Mouse (Mus musculus) embryonic stem cell, embryonic (primary cell): ENCODE data around the gene Crhr1.

ENCODE experiments used
- CTCF ChIA-PET, 4 experiments: fragments of 300-600 bp in 2 of 4; fragments of 350-600 bp in 2 of 4; sonication (Branson Sonifier 250); formaldehyde crosslinking; loops; one replicate each; lab custom pipeline; 2022; ENCODE audit warnings: inconsistent platforms in 2 of 4; lab: Charles Lee
- POLR2A ChIA-PET, 4 experiments: fragments of 300-600 bp in 2 of 4; fragments of 350-600 bp in 2 of 4; sonication (Branson Sonifier 250); formaldehyde crosslinking; loops; one replicate each; lab custom pipeline; 2022; ENCODE audit warnings: antibody characterized with exemption in 4 of 4, inconsistent platforms in 1 of 4; lab: Charles Lee

The Crhr1 gene

DNA sequence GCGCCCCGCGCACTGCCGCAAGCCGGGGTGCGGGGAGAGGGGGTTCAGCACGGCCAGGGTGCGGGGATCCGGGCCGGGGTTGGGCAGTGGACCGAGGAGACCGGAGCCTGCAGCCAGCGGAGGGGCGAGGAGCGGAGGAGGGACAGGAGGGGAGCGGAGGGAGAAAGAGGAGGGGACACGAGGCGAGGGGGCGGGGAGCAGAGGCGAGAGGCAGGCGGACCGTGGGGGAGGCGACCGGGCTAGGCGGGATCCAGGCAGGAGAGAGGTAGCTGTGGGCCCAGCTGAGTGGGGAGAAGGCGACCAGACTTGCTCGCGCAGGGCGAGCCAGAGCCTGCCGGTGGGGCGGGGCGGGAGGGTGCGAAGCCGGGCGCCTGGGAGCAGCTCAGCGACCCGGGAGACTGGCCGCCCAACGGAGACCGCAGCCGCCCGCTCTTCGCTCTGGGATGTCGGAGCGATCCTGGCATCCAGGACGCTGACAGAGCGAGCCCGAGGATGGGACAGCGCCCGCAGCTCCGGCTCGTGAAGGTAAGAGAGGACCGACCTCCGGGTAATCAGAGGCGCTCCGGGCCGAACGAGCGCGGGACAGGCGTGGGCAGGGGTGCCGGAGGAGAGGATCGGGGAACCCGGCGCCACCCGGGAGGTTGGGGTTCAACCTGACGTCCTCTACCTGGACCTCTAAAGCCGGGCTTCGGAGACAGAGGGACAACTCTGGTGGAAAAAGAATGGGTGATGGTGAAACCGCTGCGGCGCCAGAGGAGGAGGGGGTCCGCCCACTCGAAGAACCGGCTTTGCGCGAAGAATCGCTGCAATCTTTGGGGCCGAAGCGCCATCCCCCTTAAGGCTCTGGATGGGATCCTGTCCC, at the start of gene Crhr1:
Gene Crhr1, plus strand, starts transcription at position 276 of the 862 bp plus-strand sequence.
- CTCF ChIA-PET, result interaction anchor here (0.5 to 3.9 kb wide), 31 partner anchors 7 to 781 kb away, joined by 3 to 26 read pairs (median 7); partner anchors contain the start of gene Nsf (in 1 of the 4)
- POLR2A ChIA-PET, result interaction anchor here in 3 of 4 experiments (0.6 to 2.4 kb wide), 13 partner anchors 9 to 930 kb away, joined by 3 to 11 read pairs (median 4); no protein-coding TSS in a partner anchor

DNA sequence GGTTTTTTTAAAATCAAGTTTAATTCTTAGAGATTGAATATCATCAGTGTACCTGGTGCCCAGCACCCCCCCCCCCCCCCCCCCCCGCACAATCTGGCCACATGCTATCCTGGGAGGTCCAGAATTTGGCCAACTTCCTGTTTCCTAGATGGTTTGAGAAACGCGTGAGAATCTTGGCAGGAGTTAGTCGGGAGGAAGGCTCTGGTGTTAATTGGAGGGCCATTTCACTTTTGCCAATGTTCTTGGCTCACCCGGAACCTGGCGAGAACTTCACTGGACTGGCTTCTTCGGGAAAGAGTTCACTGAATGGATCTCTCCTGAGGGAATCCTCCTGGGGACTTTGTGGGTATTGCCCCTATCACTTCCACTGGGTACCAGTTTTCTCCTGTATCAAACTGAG, 49.4 kb upstream of the Crhr1 start:
- ChIA-PET CTCF (no interaction called here), POLR2A (no interaction called here)

DNA sequence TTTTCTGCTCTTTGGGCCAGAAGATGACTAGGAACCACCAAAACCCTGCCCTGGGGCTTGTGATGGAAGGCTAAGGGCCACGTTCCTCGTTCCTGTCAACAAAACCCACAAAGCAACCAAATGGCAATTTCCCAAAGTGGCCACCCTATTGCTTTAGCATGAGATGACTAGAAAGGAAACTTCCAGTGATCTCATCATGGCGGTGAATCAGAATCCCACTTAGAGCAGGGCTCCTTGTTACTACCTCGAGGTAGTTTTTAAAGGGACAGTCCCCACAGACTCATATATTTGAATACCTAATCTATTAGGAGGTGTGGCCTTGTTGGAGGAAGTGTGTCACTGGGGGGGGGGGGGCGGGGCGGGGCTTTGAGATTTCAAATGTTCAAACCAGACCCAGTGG, 48.9 kb upstream of the Crhr1 start:
- ChIA-PET CTCF (no interaction called here), POLR2A (no interaction called here)

DNA sequence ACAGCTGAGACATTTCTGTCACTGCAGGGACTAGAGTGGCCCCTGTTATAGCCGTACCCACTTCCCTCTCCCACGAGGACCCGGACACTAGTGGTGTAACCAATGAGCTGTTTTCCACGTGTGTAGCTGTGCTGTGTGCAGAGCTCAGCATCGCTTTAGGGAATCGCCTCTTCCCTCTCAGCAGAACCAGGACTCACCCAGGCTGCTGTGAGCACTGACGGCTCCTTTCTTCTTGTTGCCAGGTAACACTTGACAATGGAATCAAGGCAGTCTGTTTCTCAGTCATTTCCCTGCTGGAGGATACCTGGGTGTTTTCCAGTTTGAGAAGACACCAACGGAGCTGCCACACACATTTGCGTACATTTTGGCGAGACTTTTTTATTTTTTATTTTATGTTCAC, 44.1 kb upstream of the Crhr1 start:
- ChIA-PET POLR2A (no interaction called here), CTCF (interaction anchor here in 2 of 4 experiments (0.5 to 1.2 kb wide), 2 partner anchors 17 to 101 kb away, joined by 3 read pairs; no protein-coding TSS in a partner anchor)

- CTCF ChIA-PET, result interaction anchor here in 1 of 4 experiments (0.5 kb wide), 1 partner anchor 11 kb away, joined by 3 read pairs; no protein-coding TSS in a partner anchor
- POLR2A ChIA-PET, result no interaction called here
These were observed 41.9 kb upstream of the Crhr1 start for GRCm38 (mm10) chr11:104090769-104091168.

DNA sequence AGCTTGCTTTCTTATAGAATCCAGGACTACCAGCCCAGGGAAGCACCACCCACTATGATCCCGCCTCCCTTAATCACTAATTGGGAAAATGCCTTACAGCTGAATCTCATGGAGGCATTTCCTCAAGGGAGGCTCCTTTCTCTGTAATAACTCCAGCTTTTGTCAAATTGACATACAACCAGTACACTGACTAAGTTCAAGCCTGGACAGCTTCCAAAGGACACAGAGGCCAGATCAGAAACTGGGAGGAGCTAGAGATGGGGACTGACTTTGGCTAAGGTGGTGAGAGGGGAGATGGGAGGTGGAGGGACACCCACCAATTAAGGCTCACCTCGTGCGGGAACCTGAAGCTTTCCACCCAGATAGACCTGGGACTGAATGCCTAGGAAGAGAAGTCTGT, 37.5 kb upstream of the Crhr1 start:
- ChIA-PET CTCF (interaction anchor here in 1 of 4 experiments (0.9 kb wide), 1 partner anchor 108 kb away, joined by 3 read pairs; no protein-coding TSS in a partner anchor), POLR2A (no interaction called here)

DNA sequence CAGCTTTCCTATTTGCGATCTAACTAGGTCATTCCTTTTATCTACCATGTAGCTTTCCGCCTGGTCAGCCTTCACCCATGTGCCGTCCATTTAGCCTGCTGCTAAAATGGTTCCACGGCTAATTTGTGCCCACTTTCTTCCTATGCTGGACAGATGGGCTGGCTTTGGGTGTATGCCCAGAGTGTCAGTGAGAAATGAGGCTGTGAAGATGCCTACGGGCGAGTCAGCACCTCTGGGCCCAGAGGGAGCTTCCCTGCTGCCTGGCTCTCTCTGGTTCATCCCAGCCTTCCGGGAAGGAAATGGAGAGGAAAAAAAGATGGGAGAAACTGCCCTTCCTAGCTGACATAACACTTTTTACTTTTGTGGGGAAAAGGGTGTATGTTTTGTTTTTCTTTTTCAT, 36.1 kb upstream of the Crhr1 start:
- CTCF ChIA-PET, result no interaction called here
- POLR2A ChIA-PET, result no interaction called here

- ChIA-PET CTCF (interaction anchor here in 2 of 4 experiments (0.8 to 1.3 kb wide), 2 partner anchors 32 to 102 kb away, joined by 3 read pairs; no protein-coding TSS in a partner anchor), POLR2A (interaction anchor here in 1 of 4 experiments (0.9 kb wide), 1 partner anchor 51 kb away, joined by 3 read pairs; no protein-coding TSS in a partner anchor)
These were observed 33.1 kb upstream of the Crhr1 start for GRCm38 (mm10) chr11:104099542-104099941.

DNA sequence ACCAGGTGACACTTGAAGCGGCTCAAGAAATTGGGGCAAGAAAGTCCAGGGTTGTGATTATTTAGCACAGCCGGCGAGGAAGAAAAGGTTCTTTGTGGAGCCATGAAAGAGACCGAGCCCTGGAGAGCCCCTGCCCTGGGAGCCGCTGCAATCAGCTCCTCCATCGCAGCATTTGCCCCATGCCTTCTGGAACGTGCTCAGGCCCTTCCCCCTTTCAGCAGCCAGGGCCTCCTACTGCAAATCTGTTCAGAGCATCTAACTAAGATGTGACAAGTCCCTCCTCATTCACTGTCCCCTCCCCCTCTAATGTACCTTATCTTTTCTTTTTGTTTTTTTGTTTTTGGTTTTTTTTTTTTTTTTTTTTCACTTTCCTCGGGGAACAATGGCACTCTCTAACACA, 30.0 kb upstream of the Crhr1 start:
- CTCF ChIA-PET, result interaction anchor here in 2 of 4 experiments (0.5 to 0.7 kb wide), 2 partner anchors 116 to 1388 kb away, joined by 3 to 4 read pairs; no protein-coding TSS in a partner anchor
- POLR2A ChIA-PET, result interaction anchor here in 1 of 4 experiments (0.6 kb wide), 2 partner anchors 15 to 560 kb away, joined by 3 to 5 read pairs; no protein-coding TSS in a partner anchor

GRCm38 (mm10) chr11:104106329-104106728, 26.3 kb upstream of the Crhr1 start:
- ChIA-PET CTCF (interaction anchor here in 2 of 4 experiments (0.6 to 1.6 kb wide), 3 partner anchors 25 to 109 kb away, joined by 3 read pairs; no protein-coding TSS in a partner anchor), POLR2A (interaction anchor here in 1 of 4 experiments (1.7 kb wide), 1 partner anchor 9 kb away, joined by 5 read pairs; no protein-coding TSS in a partner anchor)

DNA sequence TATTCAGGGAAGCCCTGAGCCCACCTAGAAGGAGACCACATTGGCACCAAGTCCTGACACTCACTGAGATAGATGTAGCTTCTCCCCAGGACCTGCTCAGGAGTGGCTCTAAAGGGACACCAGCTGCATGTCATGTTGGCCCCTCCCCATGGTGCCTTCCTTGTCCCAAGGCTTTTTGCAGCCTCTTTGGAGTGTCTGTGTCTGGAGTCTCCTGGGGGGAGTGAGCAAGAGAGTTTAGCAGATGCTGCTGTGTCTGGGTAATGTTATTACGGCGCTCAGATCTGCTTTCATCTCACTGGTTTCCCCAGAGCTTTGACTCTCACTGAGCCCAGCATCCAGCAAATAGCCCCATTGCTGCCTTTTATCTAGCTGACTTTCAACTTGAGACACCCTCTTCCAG, 25.7 kb upstream of the Crhr1 start:
- CTCF ChIA-PET, result interaction anchor here in 3 of 4 experiments (0.5 to 1.6 kb wide), 3 partner anchors 25 to 354 kb away, joined by 3 read pairs; no protein-coding TSS in a partner anchor
- POLR2A ChIA-PET, result no interaction called here

- POLR2A ChIA-PET, result interaction anchor here in 2 of 4 experiments (0.7 to 1.0 kb wide), 2 partner anchors 21 to 123 kb away, joined by 3 to 4 read pairs; no protein-coding TSS in a partner anchor
These were observed 22.3 kb upstream of the Crhr1 start for GRCm38 (mm10) chr11:104110366-104110765.

DNA sequence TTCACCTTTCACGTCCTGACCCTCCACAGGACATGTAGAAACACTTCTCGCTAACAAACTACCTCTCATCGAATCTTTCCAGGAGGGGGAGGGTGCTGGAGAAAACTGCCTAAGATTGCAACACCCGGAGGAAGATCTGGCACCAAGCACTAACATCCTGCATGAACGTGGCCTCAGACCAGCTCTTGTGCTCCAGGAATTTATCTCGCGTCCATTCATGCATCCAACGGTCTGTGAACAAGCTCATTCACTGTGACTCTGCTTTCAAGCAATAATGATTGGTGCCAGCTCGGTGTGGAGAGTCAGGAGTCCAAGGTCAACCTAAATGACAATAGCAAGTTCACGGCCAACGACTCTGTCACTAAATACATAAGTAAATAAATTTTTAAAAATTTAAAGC, 20.8 kb upstream of the Crhr1 start:
- ChIA-PET CTCF (interaction anchor here in 2 of 4 experiments (0.6 to 1.2 kb wide), 2 partner anchors 82 to 124 kb away, joined by 3 to 4 read pairs; no protein-coding TSS in a partner anchor), POLR2A (interaction anchor here in 1 of 4 experiments (0.7 kb wide), 1 partner anchor 39 kb away, joined by 4 read pairs; no protein-coding TSS in a partner anchor)

More at GRCm38 (mm10) chr11:104110366-104110765, 22.3 kb upstream of the Crhr1 start:
- CTCF ChIA-PET, result interaction anchor here in 2 of 4 experiments (0.6 to 1.9 kb wide), 2 partner anchors 113 to 1222 kb away, joined by 7 read pairs; no protein-coding TSS in a partner anchor

DNA sequence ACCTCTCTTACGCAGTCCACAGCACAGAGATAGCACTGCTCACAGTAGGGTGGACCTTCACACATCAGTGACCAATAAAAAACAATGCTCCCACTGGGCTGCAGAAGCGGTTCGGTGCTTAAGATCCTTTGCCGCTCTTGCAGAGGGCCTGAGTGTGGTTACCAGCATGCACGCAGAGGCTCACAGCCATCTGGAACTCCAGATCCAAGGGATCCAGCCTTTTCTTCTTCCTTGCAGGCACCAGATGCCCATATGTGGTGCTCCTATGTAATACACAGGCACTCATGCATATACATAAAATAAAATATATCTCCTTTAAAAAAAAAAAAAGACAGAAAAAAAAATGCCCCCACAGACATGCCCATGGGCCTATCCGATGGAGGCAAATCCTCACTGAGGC, 19.0 kb upstream of the Crhr1 start:
- ChIA-PET POLR2A (interaction anchor here in 2 of 4 experiments (0.7 to 2.7 kb wide), 5 partner anchors 18 to 44 kb away, joined by 3 to 11 read pairs (median 10); partner anchors contain the start of gene Crhr1 (in 2 of the 2)), CTCF (interaction anchor here in 2 of 4 experiments (1.8 to 2.3 kb wide), 3 partner anchors 18 to 44 kb away, joined by 5 to 20 read pairs (median 13); partner anchors contain the start of gene Crhr1 (in 2 of the 2))

DNA sequence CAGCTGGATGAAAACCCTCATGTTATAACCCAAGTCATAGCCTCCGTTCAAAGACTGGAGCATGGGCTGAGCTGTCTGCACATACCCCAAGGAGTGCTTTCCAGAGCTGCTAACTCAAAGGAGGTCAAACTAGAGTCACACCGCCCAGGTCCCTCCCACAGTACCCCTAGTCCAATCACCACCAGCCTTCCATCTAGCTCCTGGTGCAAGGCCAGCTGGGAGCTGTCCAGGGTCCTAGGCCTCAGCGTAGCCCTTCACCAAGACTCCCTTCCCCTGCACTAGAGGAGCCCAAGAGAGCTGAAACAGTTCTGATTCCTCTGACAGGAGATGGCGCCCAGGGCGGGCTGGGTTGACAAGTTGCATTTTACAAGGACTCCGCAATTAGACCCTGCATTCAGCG, 18.0 kb upstream of the Crhr1 start:
- POLR2A ChIA-PET, result interaction anchor here (0.6 to 2.7 kb wide), 21 partner anchors 9 to 1970 kb away, joined by 3 to 11 read pairs (median 4); partner anchors contain the start of genes Crhr1 (in 2 of the 4), Arf2 (in 1 of the 4) and Map3k3 (in 1 of the 4)
- CTCF ChIA-PET, result interaction anchor here (0.5 to 2.3 kb wide), 16 partner anchors 17 to 1120 kb away, joined by 3 to 20 read pairs (median 4); partner anchors contain the start of gene Crhr1 (in 4 of the 4)

DNA sequence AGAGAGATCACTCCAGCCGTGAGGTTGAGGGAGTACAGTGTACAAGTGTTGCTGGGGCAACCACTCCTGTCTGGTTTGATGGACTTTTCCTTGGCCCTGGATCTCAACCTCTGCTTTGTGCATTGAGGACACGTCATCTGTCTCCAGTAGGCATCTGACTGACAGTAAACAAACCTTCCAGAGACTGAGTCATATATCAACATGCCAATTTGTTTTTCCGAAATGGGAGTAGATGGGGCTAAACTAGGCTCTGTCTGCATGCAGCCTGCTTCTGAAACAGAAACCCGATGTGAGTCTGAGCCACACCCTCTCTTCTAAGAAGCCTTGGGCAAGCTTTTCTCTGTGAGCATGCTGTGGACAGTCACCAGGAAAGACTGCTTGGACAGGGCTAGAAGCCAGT, 14.3 kb upstream of the Crhr1 start:
- POLR2A ChIA-PET, result interaction anchor here in 2 of 4 experiments (0.5 to 1.0 kb wide), 2 partner anchors 94 to 1539 kb away, joined by 3 read pairs; no protein-coding TSS in a partner anchor

GRCm38 (mm10) chr11:104122966-104123365, 9.7 kb upstream of the Crhr1 start:
- POLR2A ChIA-PET, result interaction anchor here in 2 of 4 experiments (1.1 to 1.7 kb wide), 3 partner anchors 8 to 14 kb away, joined by 3 to 11 read pairs (median 6); partner anchors contain the start of gene Crhr1 (in 1 of the 2)
- CTCF ChIA-PET, result interaction anchor here in 1 of 4 experiments (0.6 to 1.3 kb wide), 2 partner anchors 33 to 35 kb away, joined by 3 read pairs; no protein-coding TSS in a partner anchor

More for the DNA sequence above, 14.3 kb upstream of the Crhr1 start:
- CTCF ChIA-PET, result no interaction called here

DNA sequence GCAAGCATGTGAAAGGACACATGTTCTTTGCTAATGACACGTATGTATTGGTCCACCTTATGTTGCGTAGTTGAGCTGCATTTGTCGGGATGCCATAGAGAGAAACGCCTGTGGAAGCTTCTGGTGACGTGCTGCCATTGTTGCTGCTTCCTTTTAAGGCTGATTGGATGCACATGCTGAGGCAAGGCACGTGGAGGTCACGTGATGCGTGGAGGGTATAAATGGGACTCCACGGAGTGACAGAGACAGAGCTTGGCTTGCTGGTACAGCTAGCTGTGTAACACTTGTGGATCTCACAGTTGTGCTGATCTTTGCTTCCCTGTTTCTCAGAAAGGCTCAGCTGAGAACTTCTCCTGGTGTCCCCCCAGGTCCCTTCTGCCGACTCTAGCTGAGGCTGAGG, 9.2 kb upstream of the Crhr1 start:
- CTCF ChIA-PET, result interaction anchor here in 1 of 4 experiments (1.3 kb wide), 1 partner anchor 35 kb away, joined by 3 read pairs; no protein-coding TSS in a partner anchor

More for the DNA sequence above, 9.2 kb upstream of the Crhr1 start:
- POLR2A ChIA-PET, result interaction anchor here in 2 of 4 experiments (1.1 to 1.7 kb wide), 3 partner anchors 9 to 13 kb away, joined by 3 to 11 read pairs (median 6); partner anchors contain the start of gene Crhr1 (in 1 of the 2)
